Mouse (Mus musculus) yolk sac, embryonic 10.5 days (tissue): ENCODE data around the gene F3.

ENCODE experiments used
- DNase-seq: peaks from one replicate; pipeline ENCODE4 v3.0.0-alpha.2; 2017; ENCODE audit warnings: low spot score

The F3 gene

DNA sequence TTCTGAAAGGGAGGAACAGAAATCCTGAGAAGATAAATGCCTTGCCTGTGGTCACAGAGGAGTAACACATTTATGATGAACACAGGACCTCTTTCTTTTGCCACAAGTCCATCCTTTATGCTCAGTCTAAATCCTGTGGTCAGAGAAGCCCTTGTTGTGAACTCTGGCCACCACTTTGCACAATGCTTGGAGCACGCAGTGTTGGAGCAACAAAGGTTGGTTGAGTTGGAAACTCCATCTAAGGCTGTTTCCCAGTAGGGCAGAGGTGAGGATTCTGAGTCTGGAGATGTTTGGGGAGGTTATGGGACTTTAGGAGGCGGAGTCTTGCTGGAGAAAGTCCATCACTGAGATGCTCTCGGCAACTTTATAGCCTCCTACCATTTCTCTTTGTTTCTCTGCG lies 16.2 kb upstream of the F3 start:
- no peak for DNase-seq

DNA sequence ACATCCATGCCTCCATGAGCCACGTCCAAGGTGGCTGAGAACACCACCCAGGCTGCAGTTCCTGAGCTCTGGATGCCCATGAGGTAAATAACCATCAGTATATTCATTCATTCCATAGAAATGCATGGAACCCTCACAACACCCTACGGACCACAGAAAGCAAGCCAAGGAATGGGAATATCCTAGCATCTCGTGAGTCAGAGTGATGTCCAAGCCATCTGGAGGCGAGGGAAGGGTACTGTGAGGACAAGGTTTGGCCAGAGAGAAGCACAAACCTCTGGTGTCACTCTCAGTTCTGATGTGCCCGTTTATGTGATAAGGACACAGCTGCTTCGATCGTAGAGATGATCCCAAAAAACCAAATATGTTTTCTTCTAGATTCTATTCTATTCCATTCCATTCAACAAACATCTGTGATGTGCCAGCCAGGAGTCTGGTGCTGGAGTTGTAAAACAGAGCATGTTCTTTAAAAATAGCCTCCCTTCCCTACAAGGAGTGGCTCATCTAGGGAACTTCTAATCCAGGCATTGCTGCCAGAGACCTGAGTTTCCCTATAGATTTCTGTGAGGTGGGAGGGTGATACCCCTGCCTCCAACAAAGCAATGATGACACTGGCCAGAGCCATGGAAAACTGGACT lies 12.3 kb upstream of the F3 start:
- no peak for DNase-seq

DNA sequence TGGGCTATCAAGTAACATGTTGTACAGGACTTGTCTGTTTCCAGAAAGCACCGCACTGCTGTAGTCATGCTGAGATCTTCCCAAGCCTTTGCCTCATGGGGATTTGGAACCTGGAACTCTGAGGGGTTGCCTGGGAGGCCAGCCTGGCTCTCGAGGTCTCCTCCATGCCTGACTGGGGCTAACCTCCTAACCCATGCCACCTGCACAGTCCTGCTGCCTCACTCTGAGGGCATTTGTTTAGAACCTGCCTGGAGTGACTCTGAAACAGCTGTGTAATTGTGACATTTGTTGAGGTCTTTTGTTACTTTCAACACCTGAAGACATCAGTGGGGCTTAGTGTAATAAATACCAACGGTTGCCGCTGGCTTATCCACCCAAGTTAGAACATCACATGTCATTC lies 11.1 kb upstream of the F3 start:
- DNase-seq = no peak

DNA sequence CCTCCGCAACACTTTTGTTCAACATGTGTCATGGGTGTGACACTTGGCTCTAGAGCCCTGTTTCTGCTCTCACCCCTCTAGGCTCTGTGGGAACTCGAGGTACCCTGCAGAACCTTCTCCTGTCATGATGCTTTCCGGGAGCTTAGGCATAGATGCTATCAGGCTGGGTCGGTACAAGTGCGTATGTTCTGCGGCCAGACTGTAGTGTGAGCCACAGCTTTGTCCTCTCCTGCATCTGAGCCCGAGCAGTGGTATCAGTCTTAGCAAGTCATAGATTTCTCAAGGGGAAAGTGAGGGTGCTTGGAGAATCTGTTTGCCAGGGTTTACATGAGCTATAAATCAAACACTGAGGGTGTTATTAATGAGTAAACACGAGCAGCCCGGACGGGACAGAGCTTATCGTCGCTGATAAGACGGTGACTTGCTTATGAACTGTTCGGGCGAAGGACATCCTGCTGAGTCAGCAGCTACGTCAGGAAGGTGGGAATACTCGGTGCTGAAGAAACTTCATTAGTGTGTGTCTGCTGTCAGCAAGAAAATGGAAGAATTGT lies 10.1 kb upstream of the F3 start:
- DNase-seq = peak; percentile 65

DNA sequence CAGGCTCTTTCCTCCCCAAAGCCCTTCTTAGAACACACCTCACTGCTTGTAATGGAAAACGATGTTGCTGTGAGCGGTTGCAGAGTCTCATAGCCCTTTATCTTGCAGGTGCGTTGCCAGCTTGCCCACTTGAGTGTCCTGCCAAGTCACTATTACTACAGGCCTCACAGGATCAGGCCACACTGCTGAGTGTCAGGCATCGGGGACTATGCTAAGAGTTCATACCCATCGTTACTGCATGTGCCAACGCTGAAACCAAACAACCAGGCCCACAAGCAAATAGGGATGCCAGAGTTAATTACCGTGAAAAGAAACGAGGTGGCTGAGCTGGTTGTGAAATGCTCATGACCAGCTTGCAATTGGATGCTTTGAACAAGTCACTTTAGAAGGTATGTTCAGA lies 9.5 kb upstream of the F3 start:
- no peak for DNase-seq

DNA sequence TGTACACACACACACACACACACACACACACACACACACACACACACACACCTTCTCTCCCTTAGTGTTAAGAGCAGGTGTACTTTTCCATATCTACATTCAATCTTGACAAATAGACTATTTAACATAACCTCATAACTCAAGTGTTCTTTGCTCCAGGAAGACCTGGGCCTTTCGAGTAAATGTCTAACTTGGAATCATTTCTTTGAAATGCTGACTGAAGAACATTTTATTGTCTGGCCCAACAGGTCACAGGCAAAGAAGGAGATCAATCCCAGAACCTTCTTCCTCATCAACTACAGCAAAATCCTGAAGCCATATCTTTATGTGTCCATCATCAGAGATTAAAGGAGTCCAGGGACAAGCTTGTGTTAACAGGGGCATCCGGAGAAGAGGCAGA lies 8.9 kb upstream of the F3 start:
- no peak for DNase-seq

DNA sequence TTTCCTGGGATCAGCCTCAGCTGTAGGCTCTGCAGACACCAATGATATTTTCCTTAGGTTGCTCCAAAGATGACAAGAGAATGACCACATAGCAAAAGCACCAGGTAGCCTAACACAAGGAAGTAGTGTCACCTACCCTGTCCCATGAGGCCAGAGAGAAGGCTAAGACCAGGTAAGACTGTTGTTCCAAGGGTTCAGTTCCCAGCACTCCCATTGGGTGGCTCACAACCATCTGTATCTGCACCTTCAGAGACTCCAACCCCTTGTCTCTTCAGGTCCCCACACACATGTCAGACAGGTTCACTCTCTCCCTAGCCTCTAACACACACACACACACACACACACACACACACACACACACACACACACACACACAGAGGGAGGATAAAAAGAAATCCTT lies 8.0 kb upstream of the F3 start:
- DNase-seq = no peak

DNA sequence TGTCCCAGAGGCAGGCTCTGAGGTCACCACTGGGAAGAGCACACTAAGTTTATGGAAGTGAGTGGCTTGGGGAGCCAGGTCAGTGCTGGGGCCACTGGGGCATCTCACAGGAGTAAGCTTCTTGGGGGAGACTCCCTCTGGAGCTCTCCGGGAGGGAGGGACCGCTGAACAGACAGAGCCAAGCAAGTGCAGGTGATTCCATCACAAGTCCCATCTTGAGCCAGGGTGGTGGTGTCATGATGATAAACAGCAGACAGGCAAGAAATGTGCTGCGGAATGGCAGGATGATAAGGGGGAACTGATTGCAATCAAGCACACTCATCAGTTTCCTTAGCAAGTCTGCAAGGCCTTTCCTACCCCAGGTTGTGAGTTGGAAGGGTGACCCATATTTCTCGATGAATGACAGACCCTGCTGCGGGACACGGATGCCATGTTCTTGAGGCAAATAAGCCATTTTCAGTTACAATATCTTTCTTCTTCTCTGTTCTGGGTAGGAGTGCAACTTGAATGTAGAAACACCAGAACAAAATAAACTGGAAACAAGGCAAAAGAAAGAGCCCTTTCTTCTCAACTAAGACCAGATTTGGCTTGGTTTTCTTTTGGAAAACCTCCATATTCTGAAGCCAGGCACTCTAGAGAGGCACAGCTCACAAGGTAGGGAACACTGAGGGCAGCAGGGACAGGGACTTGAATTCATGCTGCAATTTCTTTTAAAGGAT lies 7.4 kb upstream of the F3 start:
- DNase-seq = no peak

DNA sequence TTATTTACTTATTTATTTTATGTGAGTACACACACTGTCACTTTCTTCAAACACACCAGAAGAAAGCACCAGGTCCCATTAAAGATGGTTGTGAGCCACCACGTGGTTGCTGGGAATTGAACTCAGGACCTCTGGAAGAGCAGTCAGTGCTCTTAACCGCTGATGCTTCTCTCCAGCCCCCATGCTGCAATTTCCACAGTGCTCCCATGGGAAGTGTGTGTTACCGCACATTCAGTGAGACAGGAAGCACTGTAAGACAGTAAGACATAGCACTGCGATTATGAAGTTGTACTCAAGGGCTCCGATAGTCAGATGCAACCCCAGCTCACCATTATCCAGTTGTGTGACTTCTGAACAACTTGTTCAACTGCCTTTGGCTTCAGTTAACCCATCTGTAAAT lies 6.9 kb upstream of the F3 start:
- no peak for DNase-seq

DNA sequence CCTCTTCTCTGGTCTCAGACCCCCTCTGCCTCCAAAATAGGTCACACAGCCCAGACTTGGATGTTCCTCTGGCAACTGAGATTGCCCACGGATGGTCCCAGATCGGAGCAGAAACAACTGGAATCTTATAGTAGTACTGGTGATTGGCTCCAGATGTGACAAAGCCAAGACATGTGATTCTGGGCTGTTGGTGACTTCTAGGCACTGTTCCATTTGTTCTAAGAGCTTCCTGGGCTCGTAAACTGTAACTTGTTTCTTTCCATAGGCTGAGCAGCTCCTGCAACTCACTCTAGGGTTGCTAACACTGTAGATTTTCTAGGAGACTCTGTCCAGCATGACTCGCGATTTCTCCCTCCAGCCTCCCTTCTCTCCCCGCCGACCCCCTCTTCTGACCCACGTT lies 4.7 kb upstream of the F3 start:
- no peak for DNase-seq

DNA sequence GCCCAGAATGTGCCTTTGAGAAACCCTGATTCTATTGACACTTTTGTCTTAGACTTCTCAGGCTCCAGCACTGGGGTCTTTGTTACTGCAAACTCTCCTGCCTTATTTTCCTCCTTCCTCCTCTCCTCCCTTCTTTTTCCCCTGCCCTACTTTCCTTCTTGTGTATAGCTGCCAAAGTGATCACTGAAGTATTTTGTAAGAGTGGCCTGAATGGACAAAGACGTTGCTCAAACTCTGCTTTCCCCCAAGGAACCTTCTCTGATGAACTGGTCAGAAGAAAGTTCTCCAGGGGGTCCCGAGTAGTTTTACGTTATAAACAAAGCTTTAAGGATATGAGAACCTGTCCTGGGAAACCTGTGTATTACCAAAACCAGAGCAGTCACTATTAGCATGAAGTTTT lies 3.6 kb upstream of the F3 start:
- DNase-seq = no peak

DNA sequence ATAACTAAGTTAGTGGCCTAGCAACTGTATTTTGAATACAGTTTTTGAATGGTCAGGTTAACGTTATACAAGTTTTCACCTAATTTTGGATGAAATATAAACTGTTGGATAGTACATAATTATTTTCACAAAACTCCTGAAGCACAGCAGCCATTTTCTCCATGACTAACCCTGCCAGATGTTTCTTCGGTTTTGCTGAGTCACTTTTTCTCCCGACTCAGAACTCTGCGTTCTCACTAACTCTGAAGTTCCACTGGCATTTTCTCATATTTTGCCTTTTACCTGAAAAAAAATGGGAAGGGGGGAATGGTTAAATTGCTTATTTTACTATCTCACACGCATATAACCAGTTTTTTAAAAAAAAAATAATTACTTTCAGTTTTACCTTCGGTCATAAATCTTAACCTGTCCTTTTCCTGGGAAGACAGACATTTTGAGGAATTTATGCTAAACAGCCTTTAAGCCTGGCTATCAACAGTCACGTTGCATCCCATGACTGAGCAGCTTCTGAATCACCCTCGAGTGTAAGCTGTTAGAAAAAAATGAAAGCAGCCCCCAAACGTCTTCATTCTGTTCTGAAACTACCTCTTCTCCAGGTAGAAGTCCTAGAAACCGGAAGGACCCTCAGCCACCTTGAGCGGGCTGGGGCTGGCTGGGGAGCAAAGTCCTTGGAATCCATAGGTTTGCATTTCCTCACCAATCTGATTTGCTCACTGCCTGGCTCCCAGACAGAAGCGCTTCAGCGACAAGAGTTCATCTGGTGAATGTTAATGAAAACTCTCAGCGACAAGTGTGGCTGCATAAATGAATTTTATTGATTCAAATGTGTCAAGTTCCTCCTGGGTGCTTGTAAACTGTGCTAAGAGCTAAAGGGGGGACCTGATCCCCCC lies 2.3 kb upstream of the F3 start:
- peak; percentile 66 for DNase-seq

DNA sequence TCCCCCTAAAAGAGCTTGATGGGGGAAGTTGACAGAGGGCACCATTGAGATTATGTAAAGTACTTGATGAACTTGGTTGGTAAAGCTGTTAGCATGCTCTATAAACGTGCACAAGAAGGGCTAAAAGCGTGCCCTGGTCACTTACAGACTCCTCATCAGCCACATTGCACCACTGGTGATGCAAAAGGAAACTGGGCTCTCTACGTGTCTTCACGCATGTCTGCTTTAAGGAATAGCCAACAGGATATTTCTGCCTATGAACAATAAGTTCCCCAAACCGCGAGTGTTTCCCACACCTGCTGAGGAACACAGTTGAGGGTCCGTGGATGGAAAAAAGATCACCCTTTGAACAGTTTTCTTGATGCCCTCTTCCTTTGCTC lies 1.7 kb upstream of the F3 start:
- no peak for DNase-seq

DNA sequence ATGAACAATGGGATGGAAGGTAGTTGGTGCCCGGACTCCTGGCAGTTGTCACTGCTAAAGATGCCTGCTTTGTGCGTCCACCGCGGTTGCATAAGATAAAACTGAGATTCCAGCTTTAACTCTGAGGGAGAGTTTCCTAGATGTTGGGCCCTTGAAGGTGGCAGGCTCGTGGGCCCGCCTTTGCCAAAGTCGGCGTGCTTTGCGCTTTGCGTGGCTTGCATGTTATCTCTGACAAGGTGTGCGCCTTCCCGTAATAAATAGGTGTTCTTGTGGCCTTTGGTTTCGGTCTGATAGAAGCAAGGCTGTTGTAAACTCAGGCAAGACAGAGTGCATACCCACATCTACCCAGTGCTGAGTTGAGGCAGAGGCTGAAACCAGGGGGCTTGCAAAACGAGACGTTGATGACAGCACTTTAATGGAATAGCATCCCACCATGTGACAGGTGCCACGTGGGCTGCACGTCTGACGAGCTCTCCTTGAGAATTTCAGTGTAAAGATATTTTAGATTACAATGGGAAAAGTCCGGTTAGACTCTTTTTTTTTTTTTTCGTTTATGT lies 709 bp downstream of the F3 start:
- DNase-seq = no peak

DNA sequence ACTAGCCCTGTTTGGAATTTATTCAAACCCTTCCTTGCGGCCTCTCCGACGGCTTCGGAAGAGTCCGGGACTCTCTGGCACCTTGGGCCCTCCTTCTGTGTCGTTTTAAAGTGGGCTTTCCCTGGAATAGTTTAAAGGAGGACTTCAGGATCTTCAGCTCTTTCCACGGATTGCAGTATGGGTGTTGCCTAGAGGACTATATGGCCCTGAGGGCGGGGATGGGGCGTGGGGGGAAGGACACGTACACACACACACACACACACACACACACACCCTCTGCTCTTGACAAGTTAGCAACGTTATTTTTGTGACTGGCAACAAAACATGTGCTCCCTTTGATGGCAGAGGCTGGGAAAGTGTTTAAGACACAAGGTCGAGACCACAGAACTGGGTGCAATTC lies 1.2 kb downstream of the F3 start:
- no peak for DNase-seq

DNA sequence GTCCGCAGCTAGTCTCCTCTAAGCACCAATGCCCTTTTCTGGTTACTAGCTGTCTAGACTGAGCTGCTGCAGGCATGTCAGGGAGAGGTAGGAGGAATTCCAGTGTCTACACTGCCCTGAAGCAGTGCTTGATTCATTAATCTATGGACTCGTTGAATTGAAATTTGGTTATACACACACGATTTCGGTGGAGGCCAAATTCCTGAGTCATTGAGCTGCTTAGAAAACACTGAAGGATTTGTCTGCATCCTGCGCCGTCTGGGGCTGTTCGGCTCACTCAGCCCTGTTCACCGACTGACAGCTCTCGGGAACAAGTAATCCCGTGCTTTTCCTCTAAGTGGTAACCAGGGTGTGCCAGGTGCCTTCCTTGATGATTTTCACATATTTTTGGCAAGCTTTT lies 2.3 kb downstream of the F3 start:
- no peak for DNase-seq

DNA sequence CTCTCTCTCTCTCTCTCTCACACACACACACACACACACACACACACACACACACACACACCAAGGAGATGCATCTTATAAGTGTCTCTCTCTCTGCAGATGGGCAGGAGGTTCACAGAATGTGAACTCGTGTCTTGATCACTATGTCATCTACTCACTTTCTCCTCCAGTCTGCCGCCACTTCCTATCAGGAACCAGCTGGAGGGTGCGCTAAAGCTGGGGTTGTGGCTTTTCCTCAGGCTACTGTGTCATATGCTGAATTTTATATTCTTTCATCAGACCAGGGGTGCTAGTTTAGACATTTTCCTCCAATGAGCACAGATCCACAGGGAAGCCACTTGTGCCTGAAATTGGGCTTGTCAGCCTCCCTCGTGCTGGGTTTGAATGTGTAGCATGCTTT lies 6.3 kb downstream of the F3 start:
- no peak for DNase-seq

DNA sequence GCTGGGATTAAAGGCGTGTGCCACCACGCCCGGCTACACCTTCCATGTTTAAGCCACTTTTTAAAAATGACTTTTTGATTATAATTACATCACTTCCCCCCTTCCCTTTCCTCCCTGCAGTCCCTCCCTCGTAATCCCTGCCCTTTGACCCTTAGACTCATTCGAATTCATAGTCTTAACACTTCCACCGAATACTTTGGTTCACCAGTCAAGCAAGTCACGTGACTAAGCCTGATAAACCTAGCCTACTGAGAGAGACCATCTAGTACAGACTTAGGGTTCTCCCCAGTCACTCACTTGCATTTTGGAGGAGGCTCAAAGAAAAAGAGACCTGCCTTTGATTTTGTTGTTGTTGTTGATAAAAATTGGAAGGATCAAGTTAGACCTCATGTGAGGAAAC lies 12.2 kb downstream of the F3 start:
- DNase-seq = no peak

DNA sequence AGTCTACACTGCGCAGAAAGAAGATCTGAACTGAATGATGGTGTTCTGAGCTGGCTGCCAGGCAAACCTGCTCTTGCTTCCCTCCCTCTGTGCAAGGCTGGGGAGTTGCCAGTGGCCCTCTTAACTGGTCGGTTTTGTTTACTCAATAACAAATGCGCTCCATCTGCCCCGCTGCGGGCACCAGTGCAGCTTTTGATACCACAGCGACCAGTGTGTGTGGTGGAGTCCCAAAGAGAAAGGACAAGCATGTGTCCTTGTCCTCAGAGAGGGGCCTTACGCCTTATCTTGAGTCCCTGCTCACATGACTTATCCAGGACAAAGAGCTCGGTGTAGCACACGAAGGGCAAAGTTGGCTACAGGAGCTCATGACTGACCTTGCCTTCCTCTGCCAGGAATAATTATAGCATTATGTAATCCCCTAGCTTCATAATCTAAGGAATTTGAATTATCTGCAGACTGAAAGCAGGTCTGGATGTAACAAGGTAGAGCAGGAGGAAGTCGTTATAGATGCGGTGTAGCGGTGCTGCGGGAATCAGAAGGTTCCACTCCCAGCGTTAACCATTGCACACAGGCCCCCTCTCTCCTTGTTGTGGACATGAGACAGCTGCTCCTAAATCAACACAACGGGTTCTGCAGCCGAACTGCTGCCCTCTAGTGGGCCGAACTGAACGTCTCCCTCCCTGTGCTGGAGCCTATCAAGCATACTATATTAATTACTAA lies 12.8 kb downstream of the F3 start:
- peak; percentile 69 for DNase-seq

DNA sequence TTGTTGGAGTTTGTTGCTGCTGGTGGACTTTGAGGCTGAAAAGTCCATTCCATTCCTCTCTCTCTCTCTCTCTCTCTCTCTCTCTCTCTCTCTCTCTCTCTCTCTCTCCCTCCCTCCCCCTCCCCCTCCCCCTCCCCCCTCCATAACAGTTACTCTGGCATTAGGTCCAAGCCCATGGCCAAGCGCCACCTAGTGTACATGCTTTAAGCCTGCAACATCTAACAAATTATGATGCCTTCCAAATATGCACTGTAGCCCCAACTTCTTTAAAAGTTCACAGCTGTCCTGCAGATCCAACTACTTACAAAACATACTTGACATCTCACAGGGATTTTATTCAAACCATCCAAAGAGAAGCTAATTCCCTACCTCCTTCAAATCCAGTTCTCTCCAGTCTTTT lies 14.1 kb downstream of the F3 start:
- no peak for DNase-seq

DNA sequence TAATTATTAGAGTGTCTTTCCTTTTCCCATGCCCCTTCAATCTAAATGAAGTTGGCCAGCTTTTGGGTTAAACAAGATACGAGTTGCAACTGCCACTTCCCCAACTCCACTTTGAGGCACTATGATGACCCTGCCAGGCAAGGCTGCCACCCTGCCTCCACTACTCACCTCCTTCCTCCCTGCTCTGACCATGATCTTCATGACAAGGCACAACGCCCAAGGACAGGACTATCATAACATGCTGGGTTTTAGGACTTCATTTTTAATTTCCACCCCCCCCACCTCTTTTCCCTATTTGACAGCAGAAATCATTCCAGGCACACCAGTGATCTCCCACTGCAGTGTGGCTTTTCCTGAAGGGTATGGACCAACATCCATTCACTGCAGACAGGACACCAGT lies 14.6 kb downstream of the F3 start:
- no peak for DNase-seq

DNA sequence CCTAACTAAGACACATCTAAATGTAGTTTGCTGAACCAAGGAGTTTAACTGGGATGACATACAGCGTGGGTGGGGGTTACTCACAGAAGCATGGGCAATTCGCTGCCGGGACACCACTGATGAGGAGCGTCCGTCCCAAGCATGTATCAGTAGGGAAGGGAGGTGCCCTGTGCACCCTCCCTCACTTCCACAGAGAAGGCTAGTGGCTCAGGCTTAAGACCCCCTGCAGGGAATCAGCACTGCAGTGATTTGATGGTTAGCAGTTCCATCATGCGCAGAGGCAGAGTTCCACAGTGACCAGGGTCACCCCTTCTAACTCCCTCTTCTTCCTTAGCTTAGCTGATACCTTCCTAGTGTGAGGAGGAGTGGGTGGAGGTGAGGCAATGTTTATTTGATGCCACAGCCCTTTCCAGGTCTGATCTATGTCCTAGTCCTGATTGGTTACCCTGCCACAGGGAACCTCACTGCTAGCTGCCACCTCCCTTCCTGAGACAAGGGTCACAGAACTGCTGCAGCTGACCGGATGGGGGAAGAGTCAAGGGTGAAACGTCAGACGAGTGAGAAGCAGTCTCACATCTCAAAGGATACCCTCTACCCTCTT lies 15.5 kb downstream of the F3 start:
- DNase-seq = no peak
